Mouse (Mus musculus): Measurements from ENCODE around the gene H2-DMb1. TPM values are rescaled to one million over a fixed set of nuclear protein-coding genes. Genes with fewer than 3 reads are reported as not detected.

The H2-DMb1 gene
- 0.38 and 0.91 TPM in 2 replicates for polyA plus RNA-seq (2014; fragmentation: Nextera tagmentation; extraction: Ambion mirVana)

GRCm38 (mm10) chr17:34152923-34153322 is at the start of gene H2-DMb1:
Gene H2-DMb1 (plus strand): TSS chr17:34153072.
- H3K4me3 ChIP-seq (replicated peaks; ENCODE audit: low read depth, low read length) = no peak within 1 kb of the TSS
- H3K4me1 ChIP-seq (ENCODE audit: control insufficient read depth, insufficient read depth, low read length) = no peaks in the 10 kb centered on the region
- H3K9ac ChIP-seq (replicated peaks; ENCODE audit: low read length) = no peak within 1 kb of the TSS
- ATAC-seq (ENCODE audit: low FRiP score, low TSS enrichment) = no peak
- no peak within 1 kb of the TSS for H3K4me2 ChIP-seq (ENCODE audit: low read length)
- no peak within 1 kb of the TSS for H3K27ac ChIP-seq (replicated peaks; ENCODE audit: low read depth, low read length)
- no peaks in the 10 kb centered on the region for H3K36me3 ChIP-seq (ENCODE audit: control insufficient read depth, insufficient read depth, low read length)
- no peaks in the 10 kb centered on the region for H3K27me3 ChIP-seq (ENCODE audit: control insufficient read depth, insufficient read depth, low read length)
- 61% methylated on average over 4 of the region's 4 CpGs for WGBS
- DNase-seq = peak; percentile 60
- no peaks in the 10 kb centered on the region for H3K9me3 ChIP-seq (ENCODE audit: control insufficient read depth, low read length)

- Histone ChIP-seq H3K4me3 (replicated peaks; ENCODE audit: low read depth, low read length) (no peak overlapping the region), H3K36me3 (ENCODE audit: control insufficient read depth, insufficient read depth, low read length) (peaks cover 5% of the 10 kb centered on the region), H3K4me1 (ENCODE audit: control insufficient read depth, insufficient read depth, low read length) (no peaks in the 10 kb centered on the region), H3K4me2 (ENCODE audit: low read length) (no peak overlapping the region), H3K27me3 (ENCODE audit: control insufficient read depth, insufficient read depth, low read length) (no peaks in the 10 kb centered on the region), H3K9ac (replicated peaks; ENCODE audit: low read length) (no peak overlapping the region), H3K27ac (replicated peaks; ENCODE audit: low read depth, low read length) (no peak overlapping the region), H3K9me3 (ENCODE audit: control insufficient read depth, low read length) (peaks cover 7% of the 10 kb centered on the region; the same call in 1 of the 2 replicates)
- DNase-seq = no peak
- 86% methylated on average over 9 of the region's 9 CpGs for WGBS
- ATAC-seq (ENCODE audit: low FRiP score, low TSS enrichment) = no peak
These were observed 48.1 kb upstream of the H2-DMb1 start for GRCm38 (mm10) chr17:34104804-34105203.

- ATAC-seq (ENCODE audit: low FRiP score, low TSS enrichment) (no peak), DNase-seq (no peak)
- Histone ChIP-seq H3K36me3 (ENCODE audit: control insufficient read depth, insufficient read depth, low read length) (peaks cover 21% of the 10 kb centered on the region), H3K9me3 (ENCODE audit: control insufficient read depth, low read length) (peaks cover 7% of the 10 kb centered on the region; the same call in 1 of the 2 replicates), H3K27me3 (ENCODE audit: control insufficient read depth, insufficient read depth, low read length) (no peaks in the 10 kb centered on the region), H3K4me2 (ENCODE audit: low read length) (no peak overlapping the region), H3K9ac (replicated peaks; ENCODE audit: low read length) (no peak overlapping the region), H3K27ac (replicated peaks; ENCODE audit: low read depth, low read length) (no peak overlapping the region), H3K4me3 (replicated peaks; ENCODE audit: low read depth, low read length) (no peak overlapping the region), H3K4me1 (ENCODE audit: control insufficient read depth, insufficient read depth, low read length) (no peaks in the 10 kb centered on the region)
- 91% methylated on average over 7 of the region's 7 CpGs for WGBS
These were observed 46.3 kb upstream of the H2-DMb1 start for GRCm38 (mm10) chr17:34106555-34106954.

DNA sequence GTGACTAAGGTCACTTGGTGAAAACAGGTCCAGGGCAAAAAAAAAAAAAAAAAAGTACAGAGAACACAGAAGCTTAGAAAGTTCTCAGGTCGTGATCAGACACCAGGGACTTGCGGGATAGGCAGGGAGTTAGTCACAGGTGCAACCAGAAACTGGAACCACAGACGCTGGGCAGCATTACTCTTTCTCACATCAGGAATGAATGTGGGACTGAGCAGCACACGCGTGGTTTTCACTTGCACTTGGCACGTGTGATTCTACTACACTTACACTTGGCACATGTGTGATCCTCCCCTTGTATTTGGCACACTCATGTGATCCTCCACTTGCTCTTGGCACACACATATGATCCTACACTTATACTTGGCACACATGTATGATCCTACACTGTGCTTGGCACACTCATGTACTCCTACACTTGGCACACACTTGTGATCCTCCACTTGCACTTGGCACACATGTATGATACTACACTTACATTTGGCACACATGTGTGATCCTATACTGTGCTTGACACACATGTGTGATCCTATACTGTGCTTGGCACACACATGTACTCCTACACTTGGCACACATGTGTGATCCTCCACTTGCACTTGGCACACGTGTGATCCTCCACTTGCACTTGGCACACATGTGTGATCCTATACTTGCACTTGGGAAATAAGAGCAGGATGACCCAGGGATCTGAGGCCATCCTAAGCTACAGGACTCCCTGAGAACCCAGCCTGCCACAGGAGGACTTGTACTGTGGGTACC is 45.6 kb upstream of the H2-DMb1 start:
- no peaks in the 10 kb centered on the region for H3K4me1 ChIP-seq (ENCODE audit: control insufficient read depth, insufficient read depth, low read length)
- no peak for DNase-seq
- no peak overlapping the region for H3K27ac ChIP-seq (replicated peaks; ENCODE audit: low read depth, low read length)
- H3K4me3 ChIP-seq (replicated peaks; ENCODE audit: low read depth, low read length) = no peak overlapping the region
- no peaks in the 10 kb centered on the region for H3K27me3 ChIP-seq (ENCODE audit: control insufficient read depth, insufficient read depth, low read length)
- H3K4me2 ChIP-seq (ENCODE audit: low read length) = no peak overlapping the region
- peaks cover 7% of the 10 kb centered on the region; the same call in 1 of the 2 replicates for H3K9me3 ChIP-seq (ENCODE audit: control insufficient read depth, low read length)
- H3K9ac ChIP-seq (replicated peaks; ENCODE audit: low read length) = no peak overlapping the region
- no peak for ATAC-seq (ENCODE audit: low FRiP score, low TSS enrichment)
- 89% methylated on average over 7 of the region's 7 CpGs for WGBS
- peaks cover 29% of the 10 kb centered on the region for H3K36me3 ChIP-seq (ENCODE audit: control insufficient read depth, insufficient read depth, low read length)

GRCm38 (mm10) chr17:34108460-34108859 is 44.4 kb upstream of the H2-DMb1 start:
- no peak overlapping the region for H3K4me3 ChIP-seq (replicated peaks; ENCODE audit: low read depth, low read length)
- H3K36me3 ChIP-seq (ENCODE audit: control insufficient read depth, insufficient read depth, low read length) = peaks cover 40% of the 10 kb centered on the region
- no peak overlapping the region for H3K27ac ChIP-seq (replicated peaks; ENCODE audit: low read depth, low read length)
- ATAC-seq (ENCODE audit: low FRiP score, low TSS enrichment) = no peak
- H3K4me2 ChIP-seq (ENCODE audit: low read length) = no peak overlapping the region
- H3K9ac ChIP-seq (replicated peaks; ENCODE audit: low read length) = no peak overlapping the region
- WGBS = 83% methylated on average over 5 of the region's 6 CpGs
- H3K4me1 ChIP-seq (ENCODE audit: control insufficient read depth, insufficient read depth, low read length) = no peaks in the 10 kb centered on the region
- peaks cover 7% of the 10 kb centered on the region; the same call in 1 of the 2 replicates for H3K9me3 ChIP-seq (ENCODE audit: control insufficient read depth, low read length)
- DNase-seq = no peak
- no peaks in the 10 kb centered on the region for H3K27me3 ChIP-seq (ENCODE audit: control insufficient read depth, insufficient read depth, low read length)

DNA sequence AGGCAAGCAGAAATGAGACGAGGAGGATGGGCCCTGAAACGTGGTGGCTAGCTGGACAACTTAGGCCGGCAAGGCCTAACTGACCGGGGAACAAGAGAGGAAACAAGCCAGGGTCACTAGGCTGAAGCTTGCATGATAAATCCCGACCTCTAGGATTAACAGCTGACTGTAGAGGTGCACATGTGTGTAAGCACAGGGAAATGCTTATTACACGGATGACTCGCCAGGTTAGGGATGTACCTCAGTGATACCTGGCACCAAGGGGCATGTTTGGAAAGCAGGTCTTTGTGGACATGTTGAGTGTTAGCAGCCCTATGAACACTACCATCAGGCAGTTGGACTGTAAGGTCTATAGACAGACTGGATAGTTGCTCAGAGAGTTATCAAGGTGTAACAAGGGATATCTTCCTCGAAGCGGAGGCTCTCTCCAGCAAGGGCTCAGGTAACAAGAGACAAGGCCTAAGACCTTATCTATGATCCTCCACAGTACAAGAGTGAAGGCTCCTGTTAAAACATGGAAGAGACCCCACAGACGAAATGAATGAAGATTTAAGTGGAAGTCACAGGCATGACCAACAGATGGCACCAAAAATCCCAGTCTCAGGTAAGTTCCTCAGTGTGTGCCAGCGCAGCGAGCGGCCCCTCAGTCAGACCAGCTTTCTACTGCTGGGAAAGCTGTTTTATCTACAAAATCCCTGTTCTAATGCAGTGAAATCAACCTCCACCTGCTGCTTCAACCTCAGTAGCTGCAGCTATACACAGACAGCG is 43.6 kb upstream of the H2-DMb1 start:
- peaks cover 7% of the 10 kb centered on the region; the same call in 1 of the 2 replicates for H3K9me3 ChIP-seq (ENCODE audit: control insufficient read depth, low read length)
- H3K4me2 ChIP-seq (ENCODE audit: low read length) = no peak overlapping the region
- no peak overlapping the region for H3K27ac ChIP-seq (replicated peaks; ENCODE audit: low read depth, low read length)
- no peaks in the 10 kb centered on the region for H3K27me3 ChIP-seq (ENCODE audit: control insufficient read depth, insufficient read depth, low read length)
- no peak overlapping the region for H3K4me3 ChIP-seq (replicated peaks; ENCODE audit: low read depth, low read length)
- H3K9ac ChIP-seq (replicated peaks; ENCODE audit: low read length) = no peak overlapping the region
- ATAC-seq (ENCODE audit: low FRiP score, low TSS enrichment) (no peak; the same call in 1 of the 2 replicates), DNase-seq (peak; percentile 68)
- 80% methylated on average over 14 of the region's 14 CpGs for WGBS
- H3K36me3 ChIP-seq (ENCODE audit: control insufficient read depth, insufficient read depth, low read length) = peaks cover 48% of the 10 kb centered on the region
- H3K4me1 ChIP-seq (ENCODE audit: control insufficient read depth, insufficient read depth, low read length) = no peaks in the 10 kb centered on the region

- Histone ChIP-seq H3K4me3 (replicated peaks; ENCODE audit: low read depth, low read length) (no peak overlapping the region), H3K27ac (replicated peaks; ENCODE audit: low read depth, low read length) (0 out of 2 replicates have a peak overlapping the region, but pooled peaks have one; percentile 41), H3K36me3 (ENCODE audit: control insufficient read depth, insufficient read depth, low read length) (peaks cover 54% of the 10 kb centered on the region), H3K9me3 (ENCODE audit: control insufficient read depth, low read length) (peaks cover 5% of the 10 kb centered on the region; the same call in 1 of the 2 replicates), H3K4me1 (ENCODE audit: control insufficient read depth, insufficient read depth, low read length) (no peaks in the 10 kb centered on the region), H3K27me3 (ENCODE audit: control insufficient read depth, insufficient read depth, low read length) (no peaks in the 10 kb centered on the region), H3K4me2 (ENCODE audit: low read length) (no peak overlapping the region), H3K9ac (replicated peaks; ENCODE audit: low read length) (no peak overlapping the region)
- ATAC-seq (ENCODE audit: low FRiP score, low TSS enrichment) (no peak; the same call in 1 of the 2 replicates), DNase-seq (no peak)
- 67% methylated on average over 3 of the region's 3 CpGs for WGBS
These were observed 43.1 kb upstream of the H2-DMb1 start for GRCm38 (mm10) chr17:34109806-34110195.

DNA sequence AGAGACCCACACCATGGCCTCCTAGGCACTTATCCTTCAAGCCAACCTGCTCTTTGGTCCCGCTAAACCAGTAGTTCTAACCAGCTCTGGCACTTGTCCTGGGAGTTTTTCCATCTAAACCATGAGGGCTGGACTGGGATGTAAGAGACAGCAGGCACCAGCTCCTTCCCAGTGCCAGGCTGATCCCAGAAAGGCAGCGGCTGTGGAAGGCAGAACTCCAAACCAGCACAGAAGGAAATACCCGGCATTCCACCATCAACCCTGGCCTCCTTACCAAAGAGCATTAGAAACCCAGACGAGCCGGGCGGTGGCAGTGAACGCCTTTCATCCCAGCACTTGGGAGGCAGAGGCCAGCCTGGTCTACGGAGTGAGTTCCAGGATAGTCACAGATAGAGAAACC is 42.6 kb upstream of the H2-DMb1 start:
- no peak for ATAC-seq (ENCODE audit: low FRiP score, low TSS enrichment)
- 70% methylated on average over 8 of the region's 8 CpGs for WGBS
- Histone ChIP-seq H3K9ac (replicated peaks; ENCODE audit: low read length) (no peak overlapping the region), H3K36me3 (ENCODE audit: control insufficient read depth, insufficient read depth, low read length) (peaks cover 59% of the 10 kb centered on the region), H3K27ac (replicated peaks; ENCODE audit: low read depth, low read length) (0 out of 2 replicates have a peak overlapping the region, but pooled peaks have one; percentile 41), H3K4me1 (ENCODE audit: control insufficient read depth, insufficient read depth, low read length) (no peaks in the 10 kb centered on the region), H3K4me3 (replicated peaks; ENCODE audit: low read depth, low read length) (no peak overlapping the region), H3K9me3 (ENCODE audit: control insufficient read depth, low read length) (peaks cover 3% of the 10 kb centered on the region; the same call in 1 of the 2 replicates), H3K4me2 (ENCODE audit: low read length) (no peak overlapping the region), H3K27me3 (ENCODE audit: control insufficient read depth, insufficient read depth, low read length) (no peaks in the 10 kb centered on the region)
- DNase-seq = no peak
